Mouse (Mus musculus): ENCODE data around the gene Epb41.

GRCm38 (mm10) chr4:131947848-131948247 lies 127.3 kb downstream of the Epb41 start:
- TF ChIP-seq POLR2A (IDR thresholded peaks at IDR 0.05; ENCODE audit: extremely low read depth, insufficient read depth, low read length) = no peak
- no peak for TF ChIP-seq CTCF (IDR thresholded peaks at IDR 0.05; ENCODE audit: low read depth, low read length)

Measured in liver, adult 2 months (tissue).